Comparison of ENCODE assay signal across 7 mouse cellular contexts in genomic region chr15:26673239-26673859, GRCm38 (mm10).
A peak's percentile ranks its signal among the peaks of the same experiment; 100 is the strongest.
DNase-seq lines count a peak whose midpoint lies in the region; ATAC-seq lines count a peak whose summit lies in the region.

No protein-coding gene starts in this region.

- no peak overlapping the region for H3K9ac ChIP-seq in hindbrain, embryonic 16.5 days (ENCODE audit: low read depth, low read length)
- no peak overlapping the region for H3K9ac ChIP-seq in hindbrain, embryonic 11.5 days (ENCODE audit: low read depth, low read length)
- no peak overlapping the region for H3K9ac ChIP-seq in intestine, embryonic 16.5 days (ENCODE audit: low read depth, low read length)

- no peak overlapping the region for H3K4me3 ChIP-seq in hindbrain, embryonic 16.5 days (ENCODE audit: low read length)
- H3K4me3 ChIP-seq in hindbrain, embryonic 11.5 days (ENCODE audit: low read depth, low read length), result no peak overlapping the region
- H3K4me3 ChIP-seq in intestine, embryonic 16.5 days (ENCODE audit: low read length), result no peak overlapping the region

- ATAC-seq in hindbrain, embryonic 16.5 days, result peak; percentile 48; the same call in 1 of the 2 replicates
- ATAC-seq in hindbrain, embryonic 11.5 days (ENCODE audit: low FRiP score), result no peak
- peak; percentile 44 for ATAC-seq in intestine, embryonic 16.5 days
- ATAC-seq in granulocyte monocyte progenitor cell, adult 5-6 weeks (replicated peaks; ENCODE audit: poor library complexity, severe bottlenecking), result no peak

- 57% methylated on average over 5 of the region's 5 CpGs for WGBS in hindbrain, embryonic 16.5 days
- 87% methylated on average over 5 of the region's 5 CpGs for WGBS in hindbrain, embryonic 11.5 days
- 29% methylated on average over 5 of the region's 5 CpGs for WGBS in intestine, embryonic 16.5 days

- no peaks in the 10 kb centered on the region for H3K27me3 ChIP-seq in hindbrain, embryonic 16.5 days (replicated peaks; ENCODE audit: control insufficient read depth, insufficient read depth, low read length)
- H3K27me3 ChIP-seq in hindbrain, embryonic 11.5 days (ENCODE audit: control insufficient read depth, insufficient read depth, low read length), result no peaks in the 10 kb centered on the region
- no peaks in the 10 kb centered on the region for H3K27me3 ChIP-seq in intestine, embryonic 16.5 days (replicated peaks; ENCODE audit: control insufficient read depth, insufficient read depth, low read length)

- H3K27ac ChIP-seq in hindbrain, embryonic 16.5 days (ENCODE audit: low read depth, low read length), result no peak overlapping the region
- no peak overlapping the region for H3K27ac ChIP-seq in hindbrain, embryonic 11.5 days (ENCODE audit: low read depth, low read length)
- H3K27ac ChIP-seq in intestine, embryonic 16.5 days (ENCODE audit: low read length), result no peak overlapping the region

- DNase-seq in hindbrain, embryonic 11.5 days (ENCODE audit: low spot score), result no peak
- DNase-seq in testis, postnatal 10 days (ENCODE audit: low spot score), result peak; percentile 43
- DNase-seq in testis, postnatal 14 days (ENCODE audit: low spot score), result no peak
- DNase-seq in spleen, adult 12 weeks (ENCODE audit: low spot score), result no peak

- no peak overlapping the region for H3K4me2 ChIP-seq in hindbrain, embryonic 16.5 days (ENCODE audit: low read length)
- no peak overlapping the region for H3K4me2 ChIP-seq in hindbrain, embryonic 11.5 days (replicated peaks; ENCODE audit: low read depth, low read length)
- no peak overlapping the region for H3K4me2 ChIP-seq in intestine, embryonic 16.5 days (ENCODE audit: low read depth, low read length)

- no peaks in the 10 kb centered on the region for H3K9me3 ChIP-seq in hindbrain, embryonic 16.5 days (ENCODE audit: control insufficient read depth, low read length)
- no peaks in the 10 kb centered on the region for H3K9me3 ChIP-seq in hindbrain, embryonic 11.5 days (ENCODE audit: control insufficient read depth, low read length)
- no peaks in the 10 kb centered on the region for H3K9me3 ChIP-seq in intestine, embryonic 16.5 days (ENCODE audit: control insufficient read depth, low read length)

- H3K4me1 ChIP-seq in hindbrain, embryonic 16.5 days (ENCODE audit: control insufficient read depth, insufficient read depth, low read depth, low read length), result no peaks in the 10 kb centered on the region; the same call in 1 of the 2 replicates
- no peaks in the 10 kb centered on the region for H3K4me1 ChIP-seq in hindbrain, embryonic 11.5 days (replicated peaks; ENCODE audit: control insufficient read depth, insufficient read depth, low read length)
- H3K4me1 ChIP-seq in intestine, embryonic 16.5 days (ENCODE audit: control insufficient read depth, insufficient read depth, low read length), result no peaks in the 10 kb centered on the region

- no peaks in the 10 kb centered on the region for H3K36me3 ChIP-seq in hindbrain, embryonic 16.5 days (ENCODE audit: control insufficient read depth, insufficient read depth, low read length)
- H3K36me3 ChIP-seq in hindbrain, embryonic 11.5 days (ENCODE audit: control insufficient read depth, insufficient read depth, low read length), result no peaks in the 10 kb centered on the region
- no peaks in the 10 kb centered on the region for H3K36me3 ChIP-seq in intestine, embryonic 16.5 days (ENCODE audit: control insufficient read depth, insufficient read depth, low read length)

Comparison
In these comparisons a context has a peak if more than half of its experiments do, and no peak if none do; other contexts are left out.
1. ATAC-seq: peak in hindbrain, embryonic 16.5 days (single experiment) and intestine, embryonic 16.5 days (single experiment); none in hindbrain, embryonic 11.5 days (single experiment) and granulocyte monocyte progenitor cell, adult 5-6 weeks (single experiment).